Mouse (Mus musculus): ENCODE results near the gene Pdzrn3. TPM values are rescaled to one million over a fixed set of nuclear protein-coding genes. Genes with fewer than 3 reads are reported as not detected.

Pdzrn3 gene
- total and polyA plus RNA-seq, 3 experiments, result not detected

- Histone ChIP-seq H3K4me1 (ENCODE audit: control insufficient read depth in 1 of 2, insufficient read depth in 2 of 2) (no peaks in the 10 kb centered on the region), H3K27me3 (replicated peaks) (no peaks in the 10 kb centered on the region), H3K4me3 (replicated peaks in 1 of 3; ENCODE audit: low read depth in 2 of 3, low read length in 2 of 3, poor library complexity in 1 of 3) (no peak overlapping the region), H3K27ac (ENCODE audit: insufficient read depth, low read depth) (no peak overlapping the region), H3K79me2 (replicated peaks; ENCODE audit: control insufficient read depth, extremely low read depth, insufficient read depth, poor library complexity, severe bottlenecking) (no peaks in the 10 kb centered on the region), H3K9ac (ENCODE audit: insufficient read depth, low read depth) (no peak overlapping the region), H3K4me2 (ENCODE audit: insufficient read depth, low read depth, poor library complexity, severe bottlenecking) (no peak overlapping the region), H3K36me3 (replicated peaks in 1 of 2; ENCODE audit: control insufficient read depth in 1 of 2, insufficient read depth in 1 of 2, low read length in 1 of 2) (no peaks in the 10 kb centered on the region), H3K9me3 (replicated peaks; ENCODE audit: low read length) (peaks cover 77% of the 10 kb centered on the region)
- dilution Hi-C loops (cut with MboI; ENCODE audit: extremely low pct_ligation_motif_present, extremely low pct_unique_long_range_greater_than_20kb, low sequenced_read_pairs), result no loop called here
- no peak for DNase-seq (ENCODE audit: extremely low read depth)
- TF ChIP-seq ELF1 (IDR thresholded peaks at IDR 0.05; ENCODE audit: low read depth, low read length), result no peak
- TF ChIP-seq HCFC1 (IDR thresholded peaks at IDR 0.05; ENCODE audit: low read depth, low read length), result no peak
- no peak for TF ChIP-seq KAT2A (IDR thresholded peaks at IDR 0.05; ENCODE audit: insufficient replicate concordance, low read length)
- no peak for TF ChIP-seq MEF2A (IDR thresholded peaks at IDR 0.05; ENCODE audit: borderline replicate concordance, low read depth, low read length)
- TF ChIP-seq ZNF384 (IDR thresholded peaks at IDR 0.05; ENCODE audit: low read depth, low read length), result no peak
- no peak for TF ChIP-seq NRF1 (IDR thresholded peaks at IDR 0.05; ENCODE audit: low read depth, low read length)
- TF ChIP-seq BHLHE40 (IDR thresholded peaks at IDR 0.05; ENCODE audit: low read depth, low read length), result no peak
- TF ChIP-seq RAD21 (IDR thresholded peaks at IDR 0.05; ENCODE audit: low read depth, low read length), result no peak
- no peak for TF ChIP-seq POLR2AphosphoS2 (IDR thresholded peaks at IDR 0.05; ENCODE audit: low read depth, low read length)
- no peak for TF ChIP-seq ZC3H11A (IDR thresholded peaks at IDR 0.05; ENCODE audit: low read depth, low read length)
- TF ChIP-seq EP300 (IDR thresholded peaks at IDR 0.05; ENCODE audit: low read length), result no peak
- TF ChIP-seq USF1 (IDR thresholded peaks at IDR 0.05; ENCODE audit: low read depth, low read length), result no peak
- no peak for TF ChIP-seq JUND (conservative IDR thresholded peaks at IDR 0.05; ENCODE audit: low read depth, low read length)
- TF ChIP-seq ZKSCAN1 (IDR thresholded peaks at IDR 0.05; ENCODE audit: borderline replicate concordance, low read depth, low read length), result no peak
- in situ Hi-C loops (cut with MboI; ENCODE audit: low pct_ligation_motif_present, low pct_unique_long_range_greater_than_20kb, low sequenced_read_pairs), result no loop called here
These were observed 48.2 kb downstream of the Pdzrn3 start for GRCm38 (mm10) chr6:101329499-101329898.

GRCm38 (mm10) chr6:101328514-101328913, 49.2 kb downstream of the Pdzrn3 start:
- Histone ChIP-seq H3K9ac (ENCODE audit: insufficient read depth, low read depth) (no peak overlapping the region), H3K36me3 (replicated peaks in 1 of 2; ENCODE audit: control insufficient read depth in 1 of 2, insufficient read depth in 1 of 2, low read length in 1 of 2) (no peaks in the 10 kb centered on the region), H3K9me3 (replicated peaks; ENCODE audit: low read length) (peaks cover 73% of the 10 kb centered on the region), H3K4me1 (ENCODE audit: control insufficient read depth in 1 of 2, insufficient read depth in 2 of 2) (no peaks in the 10 kb centered on the region), H3K4me2 (ENCODE audit: insufficient read depth, low read depth, poor library complexity, severe bottlenecking) (no peak overlapping the region), H3K27me3 (replicated peaks) (no peaks in the 10 kb centered on the region), H3K4me3 (replicated peaks in 1 of 3; ENCODE audit: low read depth in 2 of 3, low read length in 2 of 3, poor library complexity in 1 of 3) (no peak overlapping the region), H3K27ac (ENCODE audit: insufficient read depth, low read depth) (no peak overlapping the region), H3K79me2 (replicated peaks; ENCODE audit: control insufficient read depth, extremely low read depth, insufficient read depth, poor library complexity, severe bottlenecking) (no peaks in the 10 kb centered on the region)
- DNase-seq (ENCODE audit: extremely low read depth), result no peak
- in situ Hi-C loops (cut with MboI; ENCODE audit: low pct_ligation_motif_present, low pct_unique_long_range_greater_than_20kb, low sequenced_read_pairs) (no loop called here), dilution Hi-C loops (cut with MboI; ENCODE audit: extremely low pct_ligation_motif_present, extremely low pct_unique_long_range_greater_than_20kb, low sequenced_read_pairs) (no loop called here)
- TF ChIP-seq UBTF (IDR thresholded peaks at IDR 0.05; ENCODE audit: low read depth, low read length) (no peak), CHD1 (IDR thresholded peaks at IDR 0.05; ENCODE audit: low read depth, low read length) (no peak), MAFK (IDR thresholded peaks at IDR 0.05; ENCODE audit: insufficient replicate concordance, low read length) (no peak), HCFC1 (IDR thresholded peaks at IDR 0.05; ENCODE audit: low read depth, low read length) (no peak), RAD21 (IDR thresholded peaks at IDR 0.05; ENCODE audit: low read depth, low read length) (no peak), CHD2 (IDR thresholded peaks at IDR 0.05; ENCODE audit: low read length) (no peak), CTCF (conservative IDR thresholded peaks at IDR 0.05 in 1 of 2, IDR thresholded peaks at IDR 0.05 in 1 of 2; ENCODE audit: low read depth in 2 of 2, low read length in 2 of 2) (no peak), TBP (conservative IDR thresholded peaks at IDR 0.05; ENCODE audit: low read depth, low read length) (no peak), MEF2A (IDR thresholded peaks at IDR 0.05; ENCODE audit: borderline replicate concordance, low read depth, low read length) (no peak), IRF4 (IDR thresholded peaks at IDR 0.05; ENCODE audit: low read depth, low read length) (no peak), NRF1 (IDR thresholded peaks at IDR 0.05; ENCODE audit: low read depth, low read length) (no peak), POLR2AphosphoS2 (IDR thresholded peaks at IDR 0.05; ENCODE audit: low read depth, low read length) (no peak), MAX (IDR thresholded peaks at IDR 0.05; ENCODE audit: low read length) (no peak), SIN3A (IDR thresholded peaks at IDR 0.05; ENCODE audit: low read length) (no peak), POLR2A (IDR thresholded peaks at IDR 0.05; ENCODE audit: low read depth, low read length) (no peak), JUND (conservative IDR thresholded peaks at IDR 0.05; ENCODE audit: low read depth, low read length) (no peak), JUN (IDR thresholded peaks at IDR 0.05; ENCODE audit: insufficient read depth, low read depth, low read length) (no peak), MAZ (IDR thresholded peaks at IDR 0.05; ENCODE audit: low read depth, low read length) (no peak)
